Mouse (Mus musculus) heart, embryonic 16.5 days (tissue): Measurements from ENCODE around the gene Pwp2. TPM values are rescaled to one million over a fixed set of nuclear protein-coding genes. Genes with fewer than 3 reads are reported as not detected.

Source experiments
- ATAC-seq: fragments of 200-750 bp; cut with Nextera tagmentation; replicated peaks from 2 replicates; pipeline ENCODE4 v1.8.0; 2017; ENCODE audit warnings: moderate number of reproducible peaks; ENCODE audit not compliant: insufficient read depth, low FRiP score; ENCODE audit errors: extremely low read depth
- H3K27ac ChIP-seq: fragments of 300-500 bp; sonication (generic); 2 replicates; pipeline ENCODE4 v1.5.1; 2014; ENCODE audit warnings: mild to moderate bottlenecking, low read length, control low read depth, moderate library complexity
- H3K27me3 ChIP-seq: fragments of 300-500 bp; sonication (generic); 2 replicates; pipeline ENCODE4 v1.6.1; 2014; ENCODE audit warnings: low read length, mixed read lengths; ENCODE audit not compliant: control insufficient read depth, insufficient read depth
- H3K36me3 ChIP-seq: fragments of 300-500 bp; sonication (generic); 2 replicates; pipeline ENCODE4 v1.6.1; 2014; ENCODE audit not compliant: control insufficient read depth, insufficient read depth
- H3K4me1 ChIP-seq: fragments of 300-500 bp; sonication (generic); 2 replicates; pipeline ENCODE4 v1.6.1; 2014; ENCODE audit warnings: low read length, mixed read lengths; ENCODE audit not compliant: control insufficient read depth, insufficient read depth
- H3K4me2 ChIP-seq: fragments of 300-500 bp; sonication (generic); 2 replicates; pipeline ENCODE4 v1.6.1; 2014; ENCODE audit warnings: low read depth, mild to moderate bottlenecking, control low read depth, low read length
- H3K4me3 ChIP-seq: fragments of 300-500 bp; sonication (generic); 2 replicates; pipeline ENCODE4 v1.5.1; 2014; ENCODE audit warnings: mild to moderate bottlenecking, control low read depth, low read length
- H3K9ac ChIP-seq: fragments of 300-500 bp; sonication (generic); 2 replicates; pipeline ENCODE4 v1.6.1; 2014; ENCODE audit warnings: low read length, control low read depth
- H3K9me3 ChIP-seq: fragments of 300-500 bp; sonication (generic); replicated peaks from 2 replicates; pipeline ENCODE4 v1.6.1; 2016; ENCODE audit warnings: low read length; ENCODE audit not compliant: control insufficient read depth
- WGBS: fragments of 180-500 bp; shearing (Covaris S2); extraction: QIAGEN DNeasy Blood & Tissue Kit; methylation state at CpG from one replicate; pipeline ENCODE4 v1.1.7; 2014; 5-methylcytosine and 5-hydroxymethylcytosine counted together
- polyA plus RNA-seq: library from polyadenylated mRNA; unstranded; fragments of >200 nt; fragmentation: Nextera tagmentation; extraction: Ambion mirVana; gene quantifications from 2 replicates; pipeline ENCODE4 v1.2.1, GENCODE M21; 2015

The Pwp2 gene
- polyA plus RNA-seq, 1 experiment from 2014 or later, result 12.4 TPM

DNA sequence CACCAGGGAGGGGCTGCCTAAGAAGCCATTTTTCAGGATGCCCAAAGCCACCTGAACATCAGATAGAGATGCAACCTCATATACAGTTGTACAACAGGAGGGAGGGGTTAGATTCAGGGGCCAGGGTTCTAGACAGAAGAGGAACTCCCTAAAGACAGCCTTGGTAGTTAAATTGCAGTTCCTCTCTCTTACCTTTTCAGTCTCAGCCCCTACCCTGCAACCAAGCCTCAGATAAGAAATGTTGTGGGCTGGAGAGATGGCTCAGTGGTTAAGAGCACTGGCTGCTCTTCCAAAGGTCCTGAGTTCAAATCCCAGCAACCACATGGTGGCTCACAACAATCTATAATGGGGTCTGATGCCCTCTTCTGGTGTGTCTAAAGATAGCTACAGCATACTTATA, 17.2 kb downstream of the Pwp2 start:
- Histone ChIP-seq H3K27me3 (no peaks in the 10 kb centered on the region), H3K4me2 (no peak overlapping the region), H3K9ac (no peak overlapping the region), H3K27ac (no peak overlapping the region), H3K4me1 (peaks cover 16% of the 10 kb centered on the region), H3K9me3 (no peaks in the 10 kb centered on the region), H3K4me3 (no peak overlapping the region), H3K36me3 (peaks cover 34% of the 10 kb centered on the region)
- no peak for ATAC-seq

DNA sequence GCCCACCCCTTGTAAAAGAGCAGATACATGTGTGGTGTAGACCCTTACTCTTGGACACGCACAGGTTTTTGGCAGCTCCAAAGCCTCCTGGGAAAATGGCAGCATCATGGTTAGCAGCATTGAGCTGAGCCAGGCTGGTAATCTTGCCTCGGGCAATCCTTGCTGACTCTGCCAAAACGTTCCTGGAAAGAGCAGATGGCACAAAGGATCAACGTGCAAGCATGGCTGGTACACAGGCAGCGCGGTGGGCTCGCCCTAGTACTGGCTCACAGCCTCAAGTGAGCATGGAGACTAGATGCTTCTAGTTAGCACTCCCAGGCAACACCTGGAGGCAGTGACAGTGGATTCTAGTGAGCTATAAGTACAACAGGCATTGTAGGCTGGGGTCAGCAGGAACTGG, 17.6 kb downstream of the Pwp2 start:
- no peak overlapping the region for H3K27ac ChIP-seq
- H3K9me3 ChIP-seq, result no peaks in the 10 kb centered on the region
- WGBS, result 89% methylated on average over 7 of the region's 7 CpGs
- no peaks in the 10 kb centered on the region for H3K27me3 ChIP-seq
- H3K9ac ChIP-seq, result no peak overlapping the region
- H3K36me3 ChIP-seq, result peaks cover 37% of the 10 kb centered on the region
- H3K4me3 ChIP-seq, result no peak overlapping the region
- H3K4me1 ChIP-seq, result peaks cover 16% of the 10 kb centered on the region
- no peak overlapping the region for H3K4me2 ChIP-seq
- no peak for ATAC-seq

DNA sequence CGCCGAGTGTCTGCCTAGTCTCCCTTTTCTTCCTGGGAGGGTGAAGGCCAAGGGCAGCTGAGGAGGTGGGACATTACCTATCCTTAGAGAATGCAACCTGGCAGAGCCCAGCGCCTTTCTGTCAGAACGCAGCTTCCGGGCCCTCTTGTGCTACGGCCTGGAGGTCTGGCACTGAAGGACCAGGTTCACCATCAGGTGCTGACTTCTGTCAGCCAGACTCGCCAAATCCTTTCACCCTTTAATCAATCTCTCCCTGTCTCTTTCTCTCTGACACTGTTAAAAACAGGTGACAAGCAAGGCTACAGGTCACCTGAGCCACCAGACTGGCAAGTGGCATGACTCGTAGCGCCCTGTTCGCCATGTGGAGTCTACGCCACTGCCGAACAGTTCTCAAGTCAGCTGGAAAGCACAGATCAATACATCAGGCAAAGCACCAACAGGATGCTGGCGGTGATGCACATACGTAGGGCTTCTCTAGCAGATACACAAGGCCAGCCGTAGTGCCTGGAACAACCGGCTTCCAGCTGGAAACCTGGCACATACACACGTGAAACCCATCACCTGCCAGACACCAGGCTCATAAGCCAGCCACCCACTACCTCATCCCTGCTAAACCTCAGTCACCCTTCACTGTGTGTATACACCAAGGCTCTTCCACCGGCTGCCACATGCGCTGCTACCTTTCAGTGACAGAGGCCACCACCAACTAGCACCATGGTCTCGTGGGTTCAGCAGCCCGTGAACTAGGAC, 19.5 kb downstream of the Pwp2 start:
- H3K36me3 ChIP-seq, result peaks cover 32% of the 10 kb centered on the region

DNA sequence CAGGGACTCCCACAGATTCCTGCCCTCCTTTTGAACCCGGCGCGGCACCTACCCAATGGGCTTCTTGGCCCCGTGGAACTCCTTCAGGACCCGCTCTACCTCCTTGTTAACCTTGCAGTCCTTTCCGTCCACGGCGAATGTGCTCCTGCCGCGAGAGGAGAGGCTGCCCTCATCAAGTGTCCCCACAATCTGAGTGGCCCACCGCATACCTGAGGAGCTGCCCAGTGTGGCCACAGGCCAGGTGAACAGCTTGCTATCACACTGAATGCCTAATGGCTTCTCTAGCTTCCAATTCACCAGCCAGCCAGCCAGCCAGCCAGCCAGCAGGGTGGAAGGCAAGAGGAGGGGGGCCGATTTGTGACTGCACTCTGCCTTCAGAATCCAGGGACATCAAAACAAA, 20.2 kb downstream of the Pwp2 start:
- no peak overlapping the region for H3K4me3 ChIP-seq
- no peak overlapping the region for H3K9ac ChIP-seq
- H3K36me3 ChIP-seq, result peaks cover 32% of the 10 kb centered on the region
- 86% methylated on average over 12 of the region's 12 CpGs for WGBS
- H3K4me2 ChIP-seq, result no peak overlapping the region
- H3K27ac ChIP-seq, result no peak overlapping the region
- ATAC-seq, result no peak
- H3K4me1 ChIP-seq, result peaks cover 10% of the 10 kb centered on the region
- H3K27me3 ChIP-seq, result no peaks in the 10 kb centered on the region
- H3K9me3 ChIP-seq, result no peaks in the 10 kb centered on the region

More for the DNA sequence above, 19.5 kb downstream of the Pwp2 start:
- Histone ChIP-seq H3K27me3 (no peaks in the 10 kb centered on the region), H3K4me3 (no peak overlapping the region), H3K9me3 (no peaks in the 10 kb centered on the region), H3K27ac (no peak overlapping the region), H3K4me1 (peaks cover 15% of the 10 kb centered on the region), H3K4me2 (no peak overlapping the region), H3K9ac (no peak overlapping the region)
- 92% methylated on average over 21 of the region's 21 CpGs for WGBS
- no peak for ATAC-seq

GRCm38 (mm10) chr10:78163923-78164322, 21.0 kb downstream of the Pwp2 start:
- Histone ChIP-seq H3K27ac (no peak overlapping the region), H3K36me3 (peaks cover 32% of the 10 kb centered on the region), H3K27me3 (no peaks in the 10 kb centered on the region), H3K4me3 (no peak overlapping the region), H3K4me1 (peaks cover 15% of the 10 kb centered on the region), H3K9ac (no peak overlapping the region), H3K4me2 (no peak overlapping the region), H3K9me3 (no peaks in the 10 kb centered on the region)
- no peak for ATAC-seq
- WGBS, result 30% methylated on average over 4 of the region's 4 CpGs

DNA sequence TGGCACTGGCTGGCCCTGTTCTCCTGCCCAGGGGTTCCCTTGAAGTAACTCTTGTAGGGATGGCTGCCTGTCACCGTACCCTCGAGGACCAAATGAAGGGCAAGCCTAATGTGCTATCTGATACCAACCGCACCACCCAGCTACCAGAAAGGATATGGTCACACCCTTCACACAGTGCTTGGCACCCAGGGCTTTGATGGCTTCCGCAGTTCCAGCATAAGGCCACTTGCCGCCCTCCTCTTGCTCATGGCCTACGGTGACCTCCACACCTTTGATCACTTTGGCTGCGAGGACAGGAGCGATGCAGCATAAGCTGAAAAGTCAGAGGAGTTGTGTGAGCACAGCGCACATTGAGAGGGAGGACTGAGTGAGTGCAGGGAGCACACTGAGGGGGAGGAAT, 21.7 kb downstream of the Pwp2 start:
- Histone ChIP-seq H3K27ac (no peak overlapping the region), H3K4me3 (no peak overlapping the region), H3K9ac (no peak overlapping the region), H3K9me3 (no peaks in the 10 kb centered on the region), H3K36me3 (peaks cover 32% of the 10 kb centered on the region), H3K4me1 (peaks cover 8% of the 10 kb centered on the region), H3K4me2 (no peak overlapping the region), H3K27me3 (no peaks in the 10 kb centered on the region)
- WGBS, result 89% methylated on average over 9 of the region's 9 CpGs
- ATAC-seq, result no peak

GRCm38 (mm10) chr10:78162646-78163045, 22.3 kb downstream of the Pwp2 start:
- Histone ChIP-seq H3K27ac (no peak overlapping the region), H3K4me1 (peaks cover 7% of the 10 kb centered on the region; the same call in 1 of the 2 replicates), H3K27me3 (no peaks in the 10 kb centered on the region), H3K36me3 (peaks cover 32% of the 10 kb centered on the region), H3K4me3 (no peak overlapping the region), H3K4me2 (no peak overlapping the region), H3K9ac (no peak overlapping the region), H3K9me3 (no peaks in the 10 kb centered on the region)
- no peak for ATAC-seq
- WGBS, result 91% methylated on average over 12 of the region's 12 CpGs

- WGBS, result 80% methylated on average over 8 of the region's 8 CpGs
- Histone ChIP-seq H3K36me3 (peaks cover 19% of the 10 kb centered on the region), H3K27ac (no peak overlapping the region), H3K4me1 (peaks cover 10% of the 10 kb centered on the region; the same call in 1 of the 2 replicates), H3K4me3 (no peak overlapping the region), H3K27me3 (no peaks in the 10 kb centered on the region), H3K9me3 (no peaks in the 10 kb centered on the region), H3K9ac (no peak overlapping the region), H3K4me2 (no peak overlapping the region)
- ATAC-seq, result no peak
Observed at GRCm38 (mm10) chr10:78161096-78161495, 23.9 kb downstream of the Pwp2 start.

DNA sequence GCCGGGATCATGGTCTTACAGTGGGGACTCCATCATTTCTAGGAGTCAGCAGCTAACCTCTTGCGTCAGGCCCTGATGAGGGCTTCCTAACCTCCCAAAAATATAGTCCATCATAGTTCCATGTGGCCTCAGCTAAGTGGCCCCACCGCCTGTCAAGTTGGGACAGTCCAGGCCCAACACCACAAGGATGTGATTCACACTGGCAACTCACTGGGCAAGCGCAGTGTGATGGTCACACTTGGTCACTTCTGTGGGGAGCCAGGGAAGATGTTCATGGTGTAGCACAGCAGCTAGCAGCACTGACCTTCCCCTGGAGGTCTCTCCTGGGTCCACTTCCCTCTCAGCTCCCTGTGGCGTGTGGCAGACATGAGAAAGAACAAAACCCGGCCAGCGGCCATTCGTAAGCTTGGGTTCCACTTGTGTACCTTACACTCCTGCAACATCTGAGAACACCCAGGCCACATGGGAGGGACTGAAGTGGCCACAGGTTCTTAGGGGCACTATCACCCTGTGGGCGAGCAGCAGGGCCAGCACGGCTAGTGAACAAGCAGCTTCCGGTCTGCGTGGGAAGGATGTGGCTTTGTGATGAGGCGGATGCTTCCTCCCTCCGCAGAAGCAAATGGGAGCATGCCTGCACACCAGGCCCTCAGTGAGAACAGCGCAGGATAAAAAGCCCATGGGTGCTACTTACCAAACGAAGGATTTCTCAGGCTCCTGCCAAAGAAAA, 24.4 kb downstream of the Pwp2 start:
- no peaks in the 10 kb centered on the region for H3K27me3 ChIP-seq
- WGBS, result 84% methylated on average over 16 of the region's 16 CpGs
- no peak overlapping the region for H3K27ac ChIP-seq
- peaks cover 19% of the 10 kb centered on the region for H3K36me3 ChIP-seq
- H3K9ac ChIP-seq, result no peak overlapping the region
- ATAC-seq, result no peak; the same call in 1 of the 2 replicates
- no peak overlapping the region for H3K4me2 ChIP-seq
- H3K4me3 ChIP-seq, result no peak overlapping the region
- no peaks in the 10 kb centered on the region for H3K9me3 ChIP-seq
- peaks cover 10% of the 10 kb centered on the region; the same call in 1 of the 2 replicates for H3K4me1 ChIP-seq
